Mouse (Mus musculus): Measurements from ENCODE around the gene Lbh.

Gene Lbh

GRCm38 (mm10) chr17:72918053-72918452 is at the start of gene Lbh:
TSS of gene Lbh (plus strand) at chr17:72918305.
- DNase-seq (ENCODE audit: low read depth), result peak; percentile 98

GRCm38 (mm10) chr17:72878979-72879378 is 39.1 kb upstream of the Lbh start:
- DNase-seq (ENCODE audit: low read depth), result no peak

GRCm38 (mm10) chr17:72880156-72880555 is 37.9 kb upstream of the Lbh start:
- DNase-seq (ENCODE audit: low read depth), result no peak

- no peak for DNase-seq (ENCODE audit: low read depth)
Measured at GRCm38 (mm10) chr17:72881051-72881450, 37.1 kb upstream of the Lbh start.

GRCm38 (mm10) chr17:72881804-72882203 is 36.3 kb upstream of the Lbh start:
- DNase-seq (ENCODE audit: low read depth), result no peak

GRCm38 (mm10) chr17:72889556-72890397 is 28.3 kb upstream of the Lbh start:
- DNase-seq (ENCODE audit: low read depth), result peak; percentile 85

GRCm38 (mm10) chr17:72890398-72890898 is 27.7 kb upstream of the Lbh start:
- DNase-seq (ENCODE audit: low read depth), result no peak

- DNase-seq (ENCODE audit: low read depth), result no peak
Measured at GRCm38 (mm10) chr17:72891556-72891955, 26.5 kb upstream of the Lbh start.

- no peak for DNase-seq (ENCODE audit: low read depth)
Measured at GRCm38 (mm10) chr17:72895506-72895905, 22.6 kb upstream of the Lbh start.

GRCm38 (mm10) chr17:72897076-72897475 is 21.0 kb upstream of the Lbh start:
- DNase-seq (ENCODE audit: low read depth), result no peak

- no peak for DNase-seq (ENCODE audit: low read depth)
Measured at GRCm38 (mm10) chr17:72897961-72898360, 20.1 kb upstream of the Lbh start.

- no peak for DNase-seq (ENCODE audit: low read depth)
Measured at GRCm38 (mm10) chr17:72898775-72899174, 19.3 kb upstream of the Lbh start.

- DNase-seq (ENCODE audit: low read depth), result no peak
Measured at GRCm38 (mm10) chr17:72901021-72901420, 17.1 kb upstream of the Lbh start.

GRCm38 (mm10) chr17:72901705-72902104 is 16.4 kb upstream of the Lbh start:
- DNase-seq (ENCODE audit: low read depth), result no peak

GRCm38 (mm10) chr17:72903321-72903720 is 14.8 kb upstream of the Lbh start:
- no peak for DNase-seq (ENCODE audit: low read depth)

GRCm38 (mm10) chr17:72903921-72904421 is 14.1 kb upstream of the Lbh start:
- DNase-seq (ENCODE audit: low read depth), result no peak

GRCm38 (mm10) chr17:72904873-72905272 is 13.2 kb upstream of the Lbh start:
- DNase-seq (ENCODE audit: low read depth), result no peak

- no peak for DNase-seq (ENCODE audit: low read depth)
Measured at GRCm38 (mm10) chr17:72906231-72906896, 11.7 kb upstream of the Lbh start.

GRCm38 (mm10) chr17:72907211-72907610 is 10.9 kb upstream of the Lbh start:
- no peak for DNase-seq (ENCODE audit: low read depth)

- DNase-seq (ENCODE audit: low read depth), result no peak
Measured at GRCm38 (mm10) chr17:72907777-72908176, 10.3 kb upstream of the Lbh start.

- no peak for DNase-seq (ENCODE audit: low read depth)
Measured at GRCm38 (mm10) chr17:72908561-72908960, 9.5 kb upstream of the Lbh start.

- DNase-seq (ENCODE audit: low read depth), result no peak
Measured at GRCm38 (mm10) chr17:72909061-72909852, 8.8 kb upstream of the Lbh start.
